Mouse (Mus musculus) myocyte (in vitro differentiated cells): ENCODE data around the gene Slmap. TPM values are rescaled to one million over a fixed set of nuclear protein-coding genes. Genes with fewer than 3 reads are reported as not detected.

ENCODE experiments used
- H3K27me3 ChIP-seq: one replicate; pipeline ENCODE4 v1.6.1; 2011; ENCODE audit not compliant: control insufficient read depth, insufficient read depth, insufficient read length
- H3K36me3 ChIP-seq: one replicate; pipeline ENCODE4 v1.6.1; 2011; ENCODE audit not compliant: control insufficient read depth, insufficient read depth
- H3K4me2 ChIP-seq: one replicate; pipeline ENCODE4 v1.6.1; 2011; ENCODE audit warnings: low read depth, control low read depth
- H3K4me3 ChIP-seq: one replicate; pipeline ENCODE4 v1.5.1; 2011; ENCODE audit warnings: mild to moderate bottlenecking, control low read depth, moderate library complexity
- H3K79me2 ChIP-seq: one replicate; pipeline ENCODE4 v1.6.1; 2011; ENCODE audit not compliant: control insufficient read depth, insufficient read depth
- H3ac ChIP-seq: one replicate; pipeline ENCODE4 v1.6.1; 2011; ENCODE audit not compliant: control insufficient read depth, insufficient read length
- CEBPB ChIP-seq: IDR thresholded peaks from 2 replicates; pipeline ENCODE4 v1.6.1; 2011; ENCODE audit warnings: mild to moderate bottlenecking, moderate library complexity; ENCODE audit not compliant: poor library complexity, insufficient read depth, severe bottlenecking
- E2F4 ChIP-seq: IDR thresholded peaks from one replicate; pipeline ENCODE4 v1.6.1; 2011; ENCODE audit warnings: mild to moderate bottlenecking, control low read depth, moderate library complexity; ENCODE audit not compliant: insufficient read depth
- MAX ChIP-seq: IDR thresholded peaks from one replicate; pipeline ENCODE4 v1.6.1; 2011; ENCODE audit warnings: low read depth, mild to moderate bottlenecking, control low read depth
- MYOD1 ChIP-seq, 3 experiments: IDR thresholded peaks; one replicate each; pipeline ENCODE4 v1.6.1; 2011; ENCODE audit warnings: control low read depth in 2 of 3, low read depth in 2 of 3, mild to moderate bottlenecking in 2 of 3, moderate library complexity in 1 of 3; ENCODE audit not compliant: insufficient read length in 2 of 3, control insufficient read depth in 1 of 3
- MYOG ChIP-seq, 3 experiments: IDR thresholded peaks; one replicate each; pipeline ENCODE4 v1.6.1; 2011; ENCODE audit warnings: control low read depth in 2 of 3, low read depth in 2 of 3, mild to moderate bottlenecking in 2 of 3; ENCODE audit not compliant: insufficient read length in 2 of 3, control insufficient read depth in 1 of 3, insufficient read depth in 1 of 3
- POLR2A ChIP-seq: IDR thresholded peaks from one replicate; pipeline ENCODE4 v1.6.1; 2011; ENCODE audit warnings: low read depth, mild to moderate bottlenecking, control low read depth, moderate library complexity; ENCODE audit not compliant: insufficient read length
- POLR2AphosphoS2 ChIP-seq: IDR thresholded peaks from one replicate; pipeline ENCODE4 v1.6.1; 2011; ENCODE audit warnings: low read depth, control low read depth; ENCODE audit not compliant: insufficient read length
- REST ChIP-seq: IDR thresholded peaks from one replicate; pipeline ENCODE4 v1.6.1; 2011; ENCODE audit warnings: mild to moderate bottlenecking, control low read depth, moderate library complexity; ENCODE audit not compliant: insufficient read depth, insufficient read length
- SRF ChIP-seq: IDR thresholded peaks from one replicate; pipeline ENCODE4 v1.6.1; 2011; ENCODE audit warnings: low read depth; ENCODE audit not compliant: control insufficient read depth, insufficient read length
- TCF12 ChIP-seq: IDR thresholded peaks from one replicate; pipeline ENCODE4 v1.6.1; 2011; ENCODE audit warnings: mild to moderate bottlenecking, control low read depth; ENCODE audit not compliant: poor library complexity, insufficient read depth, severe bottlenecking
- TCF3 ChIP-seq: IDR thresholded peaks from one replicate; pipeline ENCODE4 v1.6.1; 2011; ENCODE audit warnings: low read depth, control low read depth; ENCODE audit not compliant: insufficient read length
- USF1 ChIP-seq: IDR thresholded peaks from one replicate; pipeline ENCODE4 v1.6.1; 2011; ENCODE audit warnings: low read depth, mild to moderate bottlenecking, control low read depth, moderate library complexity
- polyA plus RNA-seq: library from polyadenylated mRNA; unstranded; fragments of >200 nt; fragmentation: generic; extraction: Trizol; gene quantifications from one replicate; pipeline ENCODE4 v1.2.1, GENCODE M21; 2012; ENCODE audit warnings: missing spikeins

Gene Slmap
- polyA plus RNA-seq, 1 experiment: 15.5 TPM

DNA sequence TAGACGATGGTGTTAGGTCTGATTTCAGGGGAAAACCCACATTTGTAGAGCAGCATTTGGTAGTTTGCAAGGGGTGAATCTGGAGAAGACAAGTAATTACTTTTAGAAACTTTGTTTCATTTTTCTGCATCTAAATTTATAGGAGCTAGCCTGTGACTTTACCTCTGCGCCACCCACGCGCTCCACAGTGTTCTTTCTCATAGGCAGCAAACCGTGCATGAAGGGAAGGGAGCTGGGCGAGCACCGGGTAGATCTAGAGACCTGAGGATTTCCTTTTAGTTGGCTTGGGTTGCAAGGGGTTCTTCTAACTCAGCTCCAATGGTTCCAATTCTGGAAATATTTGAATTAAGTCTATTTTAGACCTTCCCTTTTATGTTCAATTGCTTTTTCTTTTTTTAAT is 23.8 kb upstream of the Slmap start:
- Histone ChIP-seq H3K79me2 (no peaks in the 10 kb centered on the region), H3K4me2 (no peak overlapping the region), H3K4me3 (no peak overlapping the region), H3K36me3 (no peaks in the 10 kb centered on the region), H3ac (no peak overlapping the region), H3K27me3 (peaks cover 5% of the 10 kb centered on the region)
- TF ChIP-seq TCF12: no peak
- no peak for TF ChIP-seq POLR2AphosphoS2
- TF ChIP-seq SRF: no peak
- no peak for TF ChIP-seq MAX
- TF ChIP-seq TCF3: no peak

DNA sequence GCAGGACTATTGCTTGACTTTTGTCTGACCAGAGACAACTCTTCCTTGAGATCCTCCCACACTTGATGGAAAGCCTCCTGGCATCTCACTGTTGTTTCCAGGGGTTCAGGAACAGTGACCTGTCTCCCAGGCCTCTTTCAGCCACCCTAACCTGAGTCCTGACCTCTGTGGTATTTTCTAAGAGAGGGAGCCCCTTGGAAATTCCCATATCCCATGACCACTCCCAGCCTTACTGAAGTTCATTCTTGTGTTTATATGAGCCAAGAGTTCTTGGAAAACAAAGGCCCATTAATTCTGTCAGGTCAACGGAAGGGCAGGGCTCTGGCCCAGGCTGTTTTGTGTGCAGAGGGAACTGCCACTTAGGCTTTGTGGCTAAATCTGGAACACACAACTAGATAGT is 22.9 kb upstream of the Slmap start:
- H3K79me2 ChIP-seq: no peaks in the 10 kb centered on the region
- no peak overlapping the region for H3K4me2 ChIP-seq
- TF ChIP-seq USF1: no peak
- peaks cover 5% of the 10 kb centered on the region for H3K27me3 ChIP-seq
- H3K4me3 ChIP-seq: no peak overlapping the region
- no peak overlapping the region for H3ac ChIP-seq
- no peaks in the 10 kb centered on the region for H3K36me3 ChIP-seq

GRCm38 (mm10) chr14:26552853-26553252 is 18.1 kb upstream of the Slmap start:
- Histone ChIP-seq H3K79me2 (no peaks in the 10 kb centered on the region), H3K36me3 (no peaks in the 10 kb centered on the region), H3K27me3 (no peaks in the 10 kb centered on the region), H3K4me2 (no peak overlapping the region), H3ac (no peak overlapping the region), H3K4me3 (no peak overlapping the region)
- TF ChIP-seq SRF (no peak), CEBPB (no peak), POLR2A (no peak), USF1 (no peak), MYOD1 (IDR thresholded peaks at IDR 0.05; ENCODE audit: control insufficient read depth in 1 of 3, insufficient read length in 2 of 3, low read depth in 2 of 3) (no peak), MYOG (IDR thresholded peaks at IDR 0.05; ENCODE audit: control insufficient read depth in 1 of 3, insufficient read depth in 1 of 3, insufficient read length in 2 of 3, low read depth in 2 of 3) (no peak), TCF3 (no peak)

DNA sequence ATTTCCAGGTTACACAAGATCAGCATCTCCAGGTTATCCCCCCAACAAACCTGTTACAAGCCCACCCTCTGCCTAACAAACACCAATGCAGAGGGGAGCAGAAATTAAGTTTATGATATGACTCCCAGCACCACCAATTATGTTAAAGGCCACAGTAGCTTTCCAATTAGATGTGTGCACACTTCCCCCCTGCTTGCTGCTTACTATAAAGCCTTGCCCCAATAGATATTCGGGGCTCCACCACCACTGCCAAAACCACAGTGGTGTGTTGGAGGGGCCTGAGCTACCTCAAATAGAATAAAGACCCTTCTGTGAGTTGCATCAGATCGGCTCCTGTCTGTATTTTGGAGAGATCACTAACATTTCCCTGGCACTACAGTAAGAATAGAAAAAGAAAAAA is 17.7 kb upstream of the Slmap start:
- TF ChIP-seq CEBPB (no peak), TCF3 (no peak), POLR2AphosphoS2 (no peak), POLR2A (no peak), MYOG (IDR thresholded peaks at IDR 0.05; ENCODE audit: control insufficient read depth in 1 of 3, insufficient read depth in 1 of 3, insufficient read length in 2 of 3, low read depth in 2 of 3) (no peak), MYOD1 (IDR thresholded peaks at IDR 0.05; ENCODE audit: control insufficient read depth in 1 of 3, insufficient read length in 2 of 3, low read depth in 2 of 3) (no peak), MAX (no peak), USF1 (no peak), TCF12 (no peak), REST (no peak), SRF (no peak), E2F4 (no peak)
- Histone ChIP-seq H3ac (no peak overlapping the region), H3K36me3 (no peaks in the 10 kb centered on the region)

GRCm38 (mm10) chr14:26550712-26551111 is 16.0 kb upstream of the Slmap start:
- no peak for TF ChIP-seq TCF12
- TF ChIP-seq MYOD1 (IDR thresholded peaks at IDR 0.05; ENCODE audit: control insufficient read depth in 1 of 3, insufficient read length in 2 of 3, low read depth in 2 of 3): no peak
- no peak for TF ChIP-seq USF1
- no peak for TF ChIP-seq REST
- TF ChIP-seq TCF3: no peak
- TF ChIP-seq POLR2A: no peak
- TF ChIP-seq POLR2AphosphoS2: no peak
- TF ChIP-seq CEBPB: no peak
- no peak for TF ChIP-seq E2F4
- TF ChIP-seq MYOG (IDR thresholded peaks at IDR 0.05; ENCODE audit: control insufficient read depth in 1 of 3, insufficient read depth in 1 of 3, insufficient read length in 2 of 3, low read depth in 2 of 3): no peak
- no peak for TF ChIP-seq MAX
- TF ChIP-seq SRF: no peak
- Histone ChIP-seq H3K36me3 (no peaks in the 10 kb centered on the region), H3K79me2 (no peaks in the 10 kb centered on the region), H3K4me2 (no peak overlapping the region), H3K4me3 (no peak overlapping the region), H3ac (no peak overlapping the region), H3K27me3 (no peaks in the 10 kb centered on the region)

More for the DNA sequence above, 17.7 kb upstream of the Slmap start:
- H3K4me2 ChIP-seq: no peak overlapping the region
- H3K4me3 ChIP-seq: no peak overlapping the region
- no peaks in the 10 kb centered on the region for H3K79me2 ChIP-seq
- H3K27me3 ChIP-seq: no peaks in the 10 kb centered on the region
